Mouse (Mus musculus) heart, adult 2 months (tissue): ENCODE results near the gene Trappc2l. TPM values are rescaled to one million over a fixed set of nuclear protein-coding genes. Genes with fewer than 3 reads are reported as not detected.

Experiments
- DNase-seq, 2 experiments: peaks; one replicate each; pipeline ENCODE4 v3.0.0; 2021
- H3K27ac ChIP-seq: fragments of 200-600 bp; 2 replicates; pipeline ENCODE4 v1.8.1; 2022
- H3K27me3 ChIP-seq: fragments of 200-500 bp; 2 replicates; pipeline ENCODE4 v1.6.1; 2012; ENCODE audit warnings: mild to moderate bottlenecking, low read length, inconsistent platforms, mixed read lengths; ENCODE audit not compliant: control insufficient read depth, insufficient read depth
- H3K36me3 ChIP-seq: fragments of 200-500 bp; 2 replicates; pipeline ENCODE4 v1.6.1; 2012; ENCODE audit warnings: low read length, inconsistent platforms; ENCODE audit not compliant: control insufficient read depth, insufficient read depth
- H3K4me1 ChIP-seq: fragments of 200-500 bp; 2 replicates; pipeline ENCODE4 v1.6.1; 2011; ENCODE audit warnings: low read length; ENCODE audit not compliant: control insufficient read depth, insufficient read depth
- H3K4me3 ChIP-seq: fragments of 200-600 bp; 2 replicates; pipeline ENCODE4 v1.8.1; 2022
- H3K79me2 ChIP-seq: fragments of 200-500 bp; replicated peaks from 2 replicates; pipeline ENCODE4 v1.6.1; 2012; ENCODE audit warnings: mild to moderate bottlenecking, inconsistent platforms, low read length, moderate library complexity, mixed read lengths; ENCODE audit not compliant: control insufficient read depth, insufficient read depth
- H3K9ac ChIP-seq: fragments of 200-500 bp; 2 replicates; pipeline ENCODE4 v1.6.1; 2012; ENCODE audit warnings: low read depth, mild to moderate bottlenecking, control low read depth, inconsistent platforms, low read length, mixed read lengths
- CTCF ChIP-seq: fragments of 200-600 bp; IDR thresholded peaks from 2 replicates; pipeline ENCODE4 v1.8.1; 2022; ENCODE audit warnings: antibody characterized with exemption, mild to moderate bottlenecking, moderate library complexity
- EP300 ChIP-seq: fragments of 200-500 bp; IDR thresholded peaks from 2 replicates; pipeline ENCODE4 v1.6.1; 2011; ENCODE audit warnings: low read depth, low read length, control low read depth; ENCODE audit not compliant: insufficient read depth
- POLR2A ChIP-seq: fragments of 200-500 bp; IDR thresholded peaks from 2 replicates; pipeline ENCODE4 v1.6.1; 2011; ENCODE audit warnings: mild to moderate bottlenecking, low read depth, low read length, control low read depth; ENCODE audit not compliant: insufficient read depth
- WGBS: fragments of 180-500 bp; shearing (Covaris S2); methylation state at CpG from one replicate; pipeline ENCODE4 v1.1.7; 2018; 5-methylcytosine and 5-hydroxymethylcytosine counted together
- intact Hi-C: fragments of 180-260 bp; cut with DNase I; formaldehyde crosslinking; loops from one replicate; pipeline ENCODE4 v1.15.1; 2025
- polyA plus RNA-seq: library from polyadenylated mRNA; depleted of rRNA; stranded (reverse); fragments of >200 nt; gene quantifications from 2 replicates; pipeline ENCODE4 v1.2.3, GENCODE M21; 2012
- total RNA-seq, 2 experiments: library from RNA; stranded (reverse); gene quantifications; 2 replicates each; pipeline ENCODE4 v1.2.3; 2021

Trappc2l gene
- total and polyA plus RNA-seq, 3 experiments: 58.6 to 161 (median 65.4) TPM

- H3K27ac ChIP-seq: peak overlapping the region; percentile 43
- TF ChIP-seq POLR2A (no peak), CTCF (no peak), EP300 (no peak)
- no peaks in the 10 kb centered on the region for H3K27me3 ChIP-seq
- no peak overlapping the region for H3K9ac ChIP-seq
- peaks cover 6% of the 10 kb centered on the region; the same call in 1 of the 2 replicates for H3K4me1 ChIP-seq
- H3K36me3 ChIP-seq: no peaks in the 10 kb centered on the region
- intact Hi-C loops: no loop called here
- 79% methylated on average over 15 of the region's 15 CpGs for WGBS
- DNase-seq: no peak
- no peak overlapping the region for H3K4me3 ChIP-seq
- H3K79me2 ChIP-seq: no peaks in the 10 kb centered on the region; the same call in 1 of the 2 replicates
Measured at GRCm38 (mm10) chr8:122648192-122648970, 36.9 kb downstream of the Trappc2l start.

GRCm38 (mm10) chr8:122651326-122651921 lies 40.0 kb downstream of the Trappc2l start:
- intact Hi-C loops: no loop called here
- Histone ChIP-seq H3K4me3 (no peak overlapping the region), H3K27me3 (no peaks in the 10 kb centered on the region), H3K36me3 (no peaks in the 10 kb centered on the region; the same call in 1 of the 2 replicates), H3K9ac (peak overlapping the region; percentile 8; the same call in 1 of the 2 replicates), H3K4me1 (peaks cover 23% of the 10 kb centered on the region), H3K27ac (peak overlapping the region; percentile 34), H3K79me2 (no peaks in the 10 kb centered on the region; the same call in 1 of the 2 replicates)
- WGBS: 67% methylated on average over 16 of the region's 16 CpGs
- TF ChIP-seq CTCF (no peak), EP300 (peak; percentile 91), POLR2A (no peak)
- DNase-seq: peak; percentile 49 to 80

GRCm38 (mm10) chr8:122652643-122653042 lies 41.2 kb downstream of the Trappc2l start:
- 53% methylated on average over 6 of the region's 6 CpGs for WGBS
- H3K27ac ChIP-seq: peak overlapping the region; percentile 6; the same call in 1 of the 2 replicates
- H3K9ac ChIP-seq: no peak overlapping the region
- intact Hi-C loops: no loop called here
- TF ChIP-seq POLR2A (no peak), CTCF (no peak), EP300 (no peak)
- peaks cover 29% of the 10 kb centered on the region for H3K4me1 ChIP-seq
- H3K36me3 ChIP-seq: no peaks in the 10 kb centered on the region; the same call in 1 of the 2 replicates
- no peak for DNase-seq
- no peak overlapping the region for H3K4me3 ChIP-seq
- H3K79me2 ChIP-seq: peaks cover 2% of the 10 kb centered on the region
- H3K27me3 ChIP-seq: no peaks in the 10 kb centered on the region

- peak; percentile 73 to 81 for DNase-seq
Measured at GRCm38 (mm10) chr8:122654768-122655167, 43.3 kb downstream of the Trappc2l start.

GRCm38 (mm10) chr8:122656056-122656999 lies 44.9 kb downstream of the Trappc2l start:
- H3K9ac ChIP-seq: no peak overlapping the region
- peak overlapping the region; percentile 69 for H3K27ac ChIP-seq
- H3K27me3 ChIP-seq: no peaks in the 10 kb centered on the region
- H3K79me2 ChIP-seq: peaks cover 3% of the 10 kb centered on the region
- no peak overlapping the region for H3K4me3 ChIP-seq
- H3K4me1 ChIP-seq: peaks cover 49% of the 10 kb centered on the region
- intact Hi-C loops: no loop called here
- peak; percentile 75 to 86 for DNase-seq
- no peaks in the 10 kb centered on the region; the same call in 1 of the 2 replicates for H3K36me3 ChIP-seq
- TF ChIP-seq CTCF: no peak
- peak; percentile 79; the same call in 1 of the 2 replicates for TF ChIP-seq EP300
- TF ChIP-seq POLR2A: no peak
- WGBS: 38% methylated on average over 13 of the region's 13 CpGs

More at GRCm38 (mm10) chr8:122654768-122655167, 43.3 kb downstream of the Trappc2l start:
- intact Hi-C loops: no loop called here
- Histone ChIP-seq H3K36me3 (no peaks in the 10 kb centered on the region; the same call in 1 of the 2 replicates), H3K27ac (peak overlapping the region; percentile 69), H3K9ac (no peak overlapping the region), H3K79me2 (peaks cover 2% of the 10 kb centered on the region), H3K4me1 (peaks cover 43% of the 10 kb centered on the region), H3K27me3 (no peaks in the 10 kb centered on the region), H3K4me3 (no peak overlapping the region)
- no peak for TF ChIP-seq POLR2A
- peak; percentile 69; the same call in 1 of the 2 replicates for TF ChIP-seq EP300
- TF ChIP-seq CTCF: no peak
- WGBS: 46% methylated on average over 7 of the region's 7 CpGs
